Mouse (Mus musculus): ENCODE data around the gene Mettl3. TPM values are rescaled to one million over a fixed set of nuclear protein-coding genes. Genes with fewer than 3 reads are reported as not detected.

The Mettl3 gene
- 15.2 and 18.1 TPM in 2 replicates for total RNA-seq (2023)

GRCm38 (mm10) chr14:52304644-52305271, at the start of gene Mettl3:
Mettl3 (minus strand) TSS chr14:52305128.

GRCm38 (mm10) chr14:52327910-52328812, 23.2 kb upstream of the Mettl3 start, which contains the start of gene Sall2:
Sall2 (minus strand) TSS chr14:52328762.

GRCm38 (mm10) chr14:52278932-52279746, 25.8 kb downstream of the Mettl3 start, which contains the start of the genes Tox4 and Rab2b:
Tox4 (plus strand) TSS chr14:52279146.
Rab2b (minus strand) TSS chr14:52279545.

GRCm38 (mm10) chr14:52257484-52258213, 47.3 kb downstream of the Mettl3 start, which contains the start of gene Chd8:
Chd8 (minus strand) TSS chr14:52257780.

Other genes starting within 250 kb of the Mettl3 start
- gene Hnrnpc, start 201.1 kb downstream of the Mettl3 start, total RNA-seq (2023): 337 and 371 TPM in 2 replicates
- gene Rpgrip1, start 194.4 kb downstream of the Mettl3 start, total RNA-seq (2023): 0.69 and 1.1 TPM in 2 replicates
- 37.8 and 48.3 TPM in 2 replicates for gene Supt16, start 107.7 kb downstream of the Mettl3 start, total RNA-seq (2023)
- 114 and 132 TPM in 2 replicates for gene Chd8, start 47.3 kb downstream of the Mettl3 start, total RNA-seq (2023)
- 144 and 159 TPM in 2 replicates for gene Tox4, start 26.0 kb downstream of the Mettl3 start, total RNA-seq (2023)
- 4.1 and 6.4 TPM in 2 replicates for gene Rab2b, start 25.6 kb downstream of the Mettl3 start, total RNA-seq (2023)
- 0.54 TPM in 2 replicates for gene Sall2, start 23.6 kb upstream of the Mettl3 start, total RNA-seq (2023)
- not detected in 2 replicates for gene Olfr1513, start 51.3 kb upstream of the Mettl3 start, total RNA-seq (2023)
- not detected in 2 replicates for gene Olfr1512, start 74.0 kb upstream of the Mettl3 start, total RNA-seq (2023)
- not detected in 2 replicates for gene Olfr1511, start 92.3 kb upstream of the Mettl3 start, total RNA-seq (2023)
- not detected in 2 replicates for gene Olfr1510, start 109.2 kb upstream of the Mettl3 start, total RNA-seq (2023)
- gene Olfr1509, start 137.9 kb upstream of the Mettl3 start, total RNA-seq (2023): not detected in 2 replicates
- gene Olfr1508, start 162.4 kb upstream of the Mettl3 start, total RNA-seq (2023): not detected in 2 replicates
- not detected in 2 replicates for gene Olfr1507, start 190.6 kb upstream of the Mettl3 start, total RNA-seq (2023)

All from neutrophil, adult 65 days (primary cell).